Mouse (Mus musculus) forebrain, embryonic 14.5 days (tissue): ENCODE measurements around the gene Rgl1. TPM values are rescaled to one million over a fixed set of nuclear protein-coding genes. Genes with fewer than 3 reads are reported as not detected.
"Not testable (repeated sequence)": the region's sequence is repeated elsewhere in the genome, so short reads cannot be mapped to it uniquely, and the experiment has no call there.

Experiments used
- ATAC-seq: fragments of 200-750 bp; cut with Nextera tagmentation; 2 replicates; pipeline ENCODE4 v1.8.0; 2017; ENCODE audit warnings: mild to moderate bottlenecking, moderate library complexity
- DNase-seq: peaks from one replicate; pipeline ENCODE4 v3.0.0-alpha.2; 2015; ENCODE audit warnings: low spot score
- H3K27ac ChIP-seq: fragments of 300-500 bp; sonication (generic); 2 replicates; pipeline ENCODE4 v1.5.1; 2014; ENCODE audit warnings: low read depth, mild to moderate bottlenecking, control low read depth, low read length, moderate library complexity
- H3K27me3 ChIP-seq: fragments of 300-500 bp; sonication (generic); replicated peaks from 2 replicates; pipeline ENCODE4 v1.6.1; 2014; ENCODE audit warnings: low read length, control low read depth, mixed read lengths; ENCODE audit not compliant: control insufficient read depth, insufficient read depth
- H3K36me3 ChIP-seq: fragments of 300-500 bp; sonication (generic); 2 replicates; pipeline ENCODE4 v1.6.1; 2014; ENCODE audit warnings: low read length, control low read depth; ENCODE audit not compliant: control insufficient read depth, insufficient read depth
- H3K4me1 ChIP-seq: fragments of 300-500 bp; sonication (generic); 2 replicates; pipeline ENCODE4 v1.6.1; 2014; ENCODE audit warnings: antibody characterized with exemption, low read length, control low read depth; ENCODE audit not compliant: control insufficient read depth, insufficient read depth
- H3K4me2 ChIP-seq: fragments of 300-500 bp; sonication (generic); 2 replicates; pipeline ENCODE4 v1.6.1; 2014; ENCODE audit warnings: mild to moderate bottlenecking, control low read depth, low read length
- H3K4me3 ChIP-seq: fragments of 300-500 bp; sonication (generic); 2 replicates; pipeline ENCODE4 v1.5.1; 2014; ENCODE audit warnings: low read depth, low read length, control low read depth
- H3K9ac ChIP-seq: fragments of 300-500 bp; sonication (generic); 2 replicates; pipeline ENCODE4 v1.6.1; 2014; ENCODE audit warnings: mild to moderate bottlenecking, low read length, control low read depth, moderate library complexity
- H3K9me3 ChIP-seq: fragments of 300-500 bp; sonication (generic); replicated peaks from 2 replicates; pipeline ENCODE4 v1.6.1; 2016; ENCODE audit warnings: low read length, control low read depth, mixed read lengths; ENCODE audit not compliant: control insufficient read depth
- WGBS: fragments of 180-500 bp; shearing (Covaris S2); extraction: QIAGEN DNeasy Blood & Tissue Kit; methylation state at CpG from one replicate; pipeline ENCODE4 v1.1.7; 2014; 5-methylcytosine and 5-hydroxymethylcytosine counted together
- polyA plus RNA-seq: library from polyadenylated mRNA; unstranded; fragments of >200 nt; fragmentation: Nextera tagmentation; extraction: Ambion mirVana; gene quantifications from 2 replicates; pipeline ENCODE4 v1.2.1, GENCODE M21; 2014

Rgl1 gene
- polyA plus RNA-seq, 1 experiment from 2014 or later: 16.4 TPM

- no peaks in the 10 kb centered on the region for H3K36me3 ChIP-seq
- H3K9me3 ChIP-seq: no peaks in the 10 kb centered on the region
- DNase-seq (peak; percentile 71), ATAC-seq (peak; percentile 51)
- 25% methylated on average over 12 of the region's 12 CpGs for WGBS
- H3K4me2 ChIP-seq: no peak overlapping the region
- no peak overlapping the region for H3K9ac ChIP-seq
- H3K4me3 ChIP-seq: no peak overlapping the region
- H3K27ac ChIP-seq: no peak overlapping the region
- no peaks in the 10 kb centered on the region for H3K27me3 ChIP-seq
- H3K4me1 ChIP-seq: peaks cover 2% of the 10 kb centered on the region; the same call in 1 of the 2 replicates
These were observed 24.1 kb upstream of the Rgl1 start for GRCm38 (mm10) chr1:152790254-152790653.

- Histone ChIP-seq H3K27me3 (no peaks in the 10 kb centered on the region), H3K4me3 (no peak overlapping the region), H3K9ac (no peak overlapping the region), H3K27ac (no peak overlapping the region), H3K4me2 (no peak overlapping the region), H3K4me1 (peaks cover 2% of the 10 kb centered on the region; the same call in 1 of the 2 replicates), H3K36me3 (no peaks in the 10 kb centered on the region), H3K9me3 (no peaks in the 10 kb centered on the region)
- DNase-seq: no peak
- ATAC-seq: no peak
- WGBS: 27% methylated on average over 4 of the region's 4 CpGs
These were observed 22.0 kb upstream of the Rgl1 start for GRCm38 (mm10) chr1:152788121-152788660.

GRCm38 (mm10) chr1:152786953-152787352, 20.8 kb upstream of the Rgl1 start:
- ATAC-seq: no peak
- Histone ChIP-seq H3K4me1 (no peaks in the 10 kb centered on the region), H3K27ac (no peak overlapping the region), H3K27me3 (no peaks in the 10 kb centered on the region), H3K9me3 (no peaks in the 10 kb centered on the region), H3K4me3 (no peak overlapping the region), H3K36me3 (no peaks in the 10 kb centered on the region), H3K4me2 (no peak overlapping the region), H3K9ac (no peak overlapping the region)
- DNase-seq: no peak
- 87% methylated on average over 4 of the region's 4 CpGs for WGBS

- not testable (repeated sequence) for DNase-seq, H3K4me1 ChIP-seq, H3K27ac ChIP-seq, H3K27me3 ChIP-seq, H3K9me3 ChIP-seq, H3K4me2 ChIP-seq, H3K36me3 ChIP-seq, H3K9ac ChIP-seq, ATAC-seq, H3K4me3 ChIP-seq
- 93% methylated on average over 3 of the region's 3 CpGs for WGBS
These were observed 19.3 kb upstream of the Rgl1 start for GRCm38 (mm10) chr1:152785446-152785845.

- ATAC-seq (no peak), DNase-seq (no peak)
- H3K27me3 ChIP-seq: no peaks in the 10 kb centered on the region
- H3K27ac ChIP-seq: no peak overlapping the region
- H3K4me1 ChIP-seq: no peaks in the 10 kb centered on the region
- WGBS: 97% methylated on average over 8 of the region's 8 CpGs
- H3K36me3 ChIP-seq: no peaks in the 10 kb centered on the region
- H3K9ac ChIP-seq: no peak overlapping the region
- H3K9me3 ChIP-seq: no peaks in the 10 kb centered on the region
- no peak overlapping the region for H3K4me3 ChIP-seq
- no peak overlapping the region for H3K4me2 ChIP-seq
These were observed 18.5 kb upstream of the Rgl1 start for GRCm38 (mm10) chr1:152784620-152785019.

- WGBS: 38% methylated on average over 10 of the region's 10 CpGs
- Histone ChIP-seq H3K4me3 (no peak overlapping the region), H3K4me2 (no peak overlapping the region), H3K36me3 (peaks cover 25% of the 10 kb centered on the region), H3K27ac (no peak overlapping the region), H3K4me1 (no peaks in the 10 kb centered on the region), H3K27me3 (no peaks in the 10 kb centered on the region), H3K9ac (no peak overlapping the region), H3K9me3 (no peaks in the 10 kb centered on the region)
- peak; percentile 74 for ATAC-seq
- DNase-seq: peak; percentile 52
These were observed 13.1 kb upstream of the Rgl1 start for GRCm38 (mm10) chr1:152779071-152779737.

- H3K4me3 ChIP-seq, H3K27me3 ChIP-seq, H3K4me1 ChIP-seq, H3K9me3 ChIP-seq, H3K27ac ChIP-seq, H3K4me2 ChIP-seq, ATAC-seq, H3K9ac ChIP-seq, DNase-seq: not testable (repeated sequence)
- 97% methylated on average over 3 of the region's 3 CpGs for WGBS
- H3K36me3 ChIP-seq: peaks cover 65% of the 10 kb centered on the region
These were observed 8.4 kb upstream of the Rgl1 start for GRCm38 (mm10) chr1:152774601-152775000.

GRCm38 (mm10) chr1:152771016-152771415, 4.9 kb upstream of the Rgl1 start:
- WGBS: 94% methylated on average over 9 of the region's 9 CpGs
- no peak overlapping the region for H3K9ac ChIP-seq
- H3K4me2 ChIP-seq: no peak overlapping the region
- no peaks in the 10 kb centered on the region for H3K9me3 ChIP-seq
- no peak overlapping the region for H3K27ac ChIP-seq
- DNase-seq (no peak), ATAC-seq (no peak)
- peaks cover 3% of the 10 kb centered on the region; the same call in 1 of the 2 replicates for H3K4me1 ChIP-seq
- peaks cover 64% of the 10 kb centered on the region for H3K36me3 ChIP-seq
- no peak overlapping the region for H3K4me3 ChIP-seq
- no peaks in the 10 kb centered on the region for H3K27me3 ChIP-seq

- 4% methylated on average over 5 of the region's 5 CpGs for WGBS
- DNase-seq (peak; percentile 95), ATAC-seq (peak; percentile 13; the same call in 1 of the 2 replicates)
- Histone ChIP-seq H3K27me3 (no peaks in the 10 kb centered on the region), H3K36me3 (peaks cover 35% of the 10 kb centered on the region), H3K27ac (no peak overlapping the region), H3K4me2 (peak overlapping the region; percentile 58), H3K9ac (no peak overlapping the region), H3K4me3 (peak overlapping the region; percentile 98), H3K9me3 (no peaks in the 10 kb centered on the region), H3K4me1 (peaks cover 3% of the 10 kb centered on the region; the same call in 1 of the 2 replicates)
These were observed 1.8 kb upstream of the Rgl1 start for GRCm38 (mm10) chr1:152767749-152768488.
